Mouse (Mus musculus) liver, embryonic 13.5 days (tissue): Measurements from ENCODE around the gene Snx7. TPM values are rescaled to one million over a fixed set of nuclear protein-coding genes. Genes with fewer than 3 reads are reported as not detected.

Source experiments
- ATAC-seq: fragments of 200-750 bp; cut with Nextera tagmentation; 2 replicates; pipeline ENCODE4 v1.8.0; 2017; ENCODE audit warnings: low read depth, mild to moderate bottlenecking, moderate number of reproducible peaks, moderate library complexity
- DNase-seq: peaks from one replicate; pipeline ENCODE4 v3.0.0; 2022
- H3K27ac ChIP-seq: fragments of 300-500 bp; sonication (generic); 2 replicates; pipeline ENCODE4 v1.5.1; 2015; ENCODE audit warnings: moderate library complexity, mild to moderate bottlenecking, inconsistent platforms
- H3K27me3 ChIP-seq: fragments of 300-500 bp; sonication (generic); 2 replicates; pipeline ENCODE4 v1.6.1; 2015; ENCODE audit warnings: mild to moderate bottlenecking, inconsistent platforms
- H3K36me3 ChIP-seq: fragments of 300-500 bp; sonication (generic); 2 replicates; pipeline ENCODE4 v1.6.1; 2015; ENCODE audit warnings: mild to moderate bottlenecking, inconsistent platforms
- H3K4me1 ChIP-seq: fragments of 300-500 bp; sonication (generic); replicated peaks from 2 replicates; pipeline ENCODE4 v1.6.1; 2015; ENCODE audit warnings: inconsistent platforms
- H3K4me2 ChIP-seq: fragments of 300-500 bp; sonication (generic); 2 replicates; pipeline ENCODE4 v1.6.1; 2015; ENCODE audit warnings: inconsistent platforms, mild to moderate bottlenecking, moderate library complexity
- H3K4me3 ChIP-seq: fragments of 300-500 bp; sonication (generic); replicated peaks from 2 replicates; pipeline ENCODE4 v1.5.1; 2015; ENCODE audit warnings: mild to moderate bottlenecking, inconsistent platforms
- H3K9ac ChIP-seq: fragments of 300-500 bp; sonication (generic); 2 replicates; pipeline ENCODE4 v1.6.1; 2015; ENCODE audit warnings: mild to moderate bottlenecking, inconsistent platforms
- H3K9me3 ChIP-seq: fragments of 300-500 bp; sonication (generic); replicated peaks from 2 replicates; pipeline ENCODE4 v1.6.1; 2016; ENCODE audit warnings: inconsistent platforms
- WGBS: fragments of 180-500 bp; shearing (Covaris S2); methylation state at CpG from one replicate; pipeline ENCODE4 v1.1.7; 2015; ENCODE audit not compliant: insufficient replicate concordance; 5-methylcytosine and 5-hydroxymethylcytosine counted together
- polyA plus RNA-seq: library from polyadenylated mRNA; unstranded; fragments of >200 nt; fragmentation: Nextera tagmentation; extraction: Ambion mirVana; gene quantifications from 2 replicates; pipeline ENCODE4 v1.2.1, GENCODE M21; 2015

Snx7 gene
- polyA plus RNA-seq, 1 experiment from 2014 or later = 13.2 TPM

DNA sequence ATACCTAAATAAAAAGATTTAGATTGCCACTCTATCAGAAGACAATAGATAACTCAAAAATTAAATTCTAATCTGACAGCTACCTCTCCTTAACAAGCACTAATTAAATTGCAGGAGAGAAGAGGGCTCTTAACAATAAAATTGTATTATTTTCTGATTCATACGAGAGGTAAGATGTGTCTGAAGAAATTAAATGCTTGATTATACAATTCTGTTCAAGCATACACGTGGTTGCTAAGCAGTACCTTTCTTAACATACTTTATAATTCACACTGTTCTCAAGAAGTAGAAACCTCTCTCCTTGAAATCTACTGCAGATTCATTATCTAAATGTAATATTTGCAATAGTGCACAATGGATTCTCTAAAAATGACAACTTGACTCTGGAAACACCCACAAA, 54.5 kb downstream of the Snx7 start:
- Histone ChIP-seq H3K4me1 (no peaks in the 10 kb centered on the region), H3K4me3 (no peak overlapping the region), H3K9ac (no peak overlapping the region), H3K27me3 (no peaks in the 10 kb centered on the region), H3K36me3 (no peaks in the 10 kb centered on the region), H3K9me3 (no peaks in the 10 kb centered on the region), H3K27ac (no peak overlapping the region), H3K4me2 (no peak overlapping the region)
- ATAC-seq (no peak), DNase-seq (no peak)
- 57% methylated on average over 2 of the region's 2 CpGs for WGBS

GRCm38 (mm10) chr3:117812135-117812534, 56.6 kb downstream of the Snx7 start:
- Histone ChIP-seq H3K4me1 (no peaks in the 10 kb centered on the region), H3K4me2 (no peak overlapping the region), H3K4me3 (no peak overlapping the region), H3K9me3 (no peaks in the 10 kb centered on the region), H3K27me3 (no peaks in the 10 kb centered on the region), H3K27ac (no peak overlapping the region), H3K36me3 (no peaks in the 10 kb centered on the region), H3K9ac (no peak overlapping the region)
- no peak for ATAC-seq
- 87% methylated on average over 4 of the region's 4 CpGs for WGBS
- no peak for DNase-seq

DNA sequence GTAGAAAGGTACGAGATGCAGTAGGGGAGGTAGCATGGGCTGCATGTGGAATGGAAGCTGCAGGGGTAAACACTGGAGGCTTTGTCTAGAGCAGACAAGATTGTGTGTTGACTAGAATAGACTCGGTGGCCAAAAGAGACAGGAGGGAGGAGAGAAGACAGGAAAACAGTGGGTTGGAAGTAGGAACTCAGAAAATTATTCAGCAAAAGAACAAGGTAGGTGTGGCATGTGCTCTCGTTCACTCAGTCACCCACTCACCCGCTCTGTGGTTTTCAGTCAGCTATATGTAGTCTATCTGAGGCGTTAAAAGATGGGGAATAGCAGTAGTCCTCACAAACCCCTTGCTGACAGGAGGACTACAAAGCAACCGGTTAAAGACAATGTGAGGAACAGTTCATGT, 63.0 kb downstream of the Snx7 start:
- H3K4me2 ChIP-seq = no peak overlapping the region
- DNase-seq = no peak
- H3K36me3 ChIP-seq = no peaks in the 10 kb centered on the region
- H3K27ac ChIP-seq = no peak overlapping the region
- H3K27me3 ChIP-seq = no peaks in the 10 kb centered on the region
- H3K4me3 ChIP-seq = no peak overlapping the region
- no peak for ATAC-seq
- no peaks in the 10 kb centered on the region for H3K4me1 ChIP-seq
- no peak overlapping the region for H3K9ac ChIP-seq
- 64% methylated on average over 6 of the region's 6 CpGs for WGBS
- no peaks in the 10 kb centered on the region for H3K9me3 ChIP-seq

GRCm38 (mm10) chr3:117794501-117794900, 74.2 kb downstream of the Snx7 start:
- H3K9ac ChIP-seq = no peak overlapping the region
- H3K9me3 ChIP-seq = no peaks in the 10 kb centered on the region
- H3K36me3 ChIP-seq = no peaks in the 10 kb centered on the region
- H3K4me1 ChIP-seq = no peaks in the 10 kb centered on the region
- no peak overlapping the region for H3K27ac ChIP-seq
- no peaks in the 10 kb centered on the region for H3K27me3 ChIP-seq
- H3K4me3 ChIP-seq = no peak overlapping the region
- no peak overlapping the region for H3K4me2 ChIP-seq
- DNase-seq (no peak), ATAC-seq (no peak)

GRCm38 (mm10) chr3:117791951-117792350, 76.8 kb downstream of the Snx7 start:
- Histone ChIP-seq H3K27ac (no peak overlapping the region), H3K4me2 (no peak overlapping the region), H3K36me3 (no peaks in the 10 kb centered on the region), H3K27me3 (no peaks in the 10 kb centered on the region), H3K9me3 (no peaks in the 10 kb centered on the region), H3K4me1 (no peaks in the 10 kb centered on the region), H3K9ac (no peak overlapping the region), H3K4me3 (no peak overlapping the region)
- DNase-seq = no peak
- no peak for ATAC-seq
- WGBS = 83% methylated on average over 4 of the region's 4 CpGs

- H3K4me2 ChIP-seq = no peak overlapping the region
- no peaks in the 10 kb centered on the region for H3K27me3 ChIP-seq
- H3K4me3 ChIP-seq = no peak overlapping the region
- H3K27ac ChIP-seq = no peak overlapping the region
- H3K4me1 ChIP-seq = no peaks in the 10 kb centered on the region
- no peak overlapping the region for H3K9ac ChIP-seq
- no peaks in the 10 kb centered on the region for H3K9me3 ChIP-seq
- WGBS = 72% methylated on average over 2 of the region's 2 CpGs
- ATAC-seq (no peak), DNase-seq (no peak)
- no peaks in the 10 kb centered on the region for H3K36me3 ChIP-seq
Measured at GRCm38 (mm10) chr3:117791273-117791672, 77.5 kb downstream of the Snx7 start.

- H3K4me2 ChIP-seq = no peak overlapping the region
- 68% methylated on average over 14 of the region's 14 CpGs for WGBS
- H3K4me3 ChIP-seq = no peak overlapping the region
- no peaks in the 10 kb centered on the region for H3K36me3 ChIP-seq
- ATAC-seq (no peak), DNase-seq (no peak)
- H3K4me1 ChIP-seq = no peaks in the 10 kb centered on the region
- H3K9ac ChIP-seq = no peak overlapping the region
- H3K27ac ChIP-seq = no peak overlapping the region
- H3K9me3 ChIP-seq = no peaks in the 10 kb centered on the region
- H3K27me3 ChIP-seq = no peaks in the 10 kb centered on the region
Measured at GRCm38 (mm10) chr3:117788800-117789693, 79.7 kb downstream of the Snx7 start.

DNA sequence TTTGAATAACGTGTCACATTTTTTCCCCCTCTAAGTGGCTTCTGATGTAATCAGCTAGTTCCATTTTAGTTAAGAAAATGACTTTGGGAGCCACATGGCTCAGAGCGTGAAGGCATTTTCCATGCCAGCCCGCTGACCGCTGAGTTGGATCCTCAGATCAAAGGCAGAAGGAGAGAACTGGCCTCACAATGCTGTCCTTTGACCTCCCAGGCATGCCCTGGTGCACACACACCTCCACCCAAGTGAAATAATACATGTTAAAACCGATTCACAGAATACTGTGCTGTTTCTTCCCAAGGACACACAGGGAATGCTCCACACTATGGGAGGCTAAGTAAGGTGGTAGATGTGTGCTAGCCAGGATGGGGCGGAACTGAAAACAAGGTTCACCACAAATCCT, 81.5 kb downstream of the Snx7 start:
- H3K27ac ChIP-seq = no peak overlapping the region
- no peaks in the 10 kb centered on the region for H3K4me1 ChIP-seq
- H3K27me3 ChIP-seq = no peaks in the 10 kb centered on the region
- H3K4me3 ChIP-seq = no peak overlapping the region
- DNase-seq = no peak
- WGBS = 66% methylated on average over 6 of the region's 6 CpGs
- H3K9ac ChIP-seq = no peak overlapping the region
- no peak for ATAC-seq
- no peaks in the 10 kb centered on the region for H3K36me3 ChIP-seq
- no peaks in the 10 kb centered on the region for H3K9me3 ChIP-seq
- H3K4me2 ChIP-seq = no peak overlapping the region

DNA sequence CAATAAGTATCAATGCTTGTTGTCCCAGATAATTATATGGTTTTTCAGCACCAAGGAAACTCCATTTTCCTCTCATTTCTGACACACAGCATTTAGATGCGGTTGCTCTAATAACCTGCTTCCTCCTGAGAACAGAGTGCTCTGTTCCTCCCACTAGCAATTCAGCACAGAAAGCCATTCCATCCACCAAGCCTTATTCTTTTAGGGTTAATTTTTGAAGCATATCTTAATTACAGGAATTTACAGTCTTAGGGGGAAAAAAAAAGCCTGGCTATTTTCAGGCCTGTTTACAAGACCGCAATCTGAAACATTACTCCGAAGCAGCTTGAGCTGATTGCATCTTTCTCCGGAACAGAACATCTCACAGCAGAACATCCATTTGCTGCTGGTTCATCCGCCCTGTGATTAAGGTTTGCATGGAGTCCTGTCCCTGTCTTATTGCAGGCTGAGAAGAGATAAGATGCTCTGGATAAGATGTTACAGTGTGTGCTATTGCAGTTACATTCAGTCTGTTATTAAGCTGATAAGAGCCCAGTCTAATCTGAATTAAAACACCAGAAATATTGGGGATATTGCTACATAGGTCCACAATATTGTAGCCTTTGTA, 116.5 kb downstream of the Snx7 start:
- Histone ChIP-seq H3K36me3 (no peaks in the 10 kb centered on the region), H3K27ac (no peak overlapping the region), H3K9ac (no peak overlapping the region), H3K27me3 (no peaks in the 10 kb centered on the region), H3K9me3 (no peaks in the 10 kb centered on the region), H3K4me2 (no peak overlapping the region), H3K4me3 (no peak overlapping the region), H3K4me1 (no peaks in the 10 kb centered on the region)
- ATAC-seq (no peak), DNase-seq (no peak)
- 70% methylated on average over 5 of the region's 5 CpGs for WGBS

DNA sequence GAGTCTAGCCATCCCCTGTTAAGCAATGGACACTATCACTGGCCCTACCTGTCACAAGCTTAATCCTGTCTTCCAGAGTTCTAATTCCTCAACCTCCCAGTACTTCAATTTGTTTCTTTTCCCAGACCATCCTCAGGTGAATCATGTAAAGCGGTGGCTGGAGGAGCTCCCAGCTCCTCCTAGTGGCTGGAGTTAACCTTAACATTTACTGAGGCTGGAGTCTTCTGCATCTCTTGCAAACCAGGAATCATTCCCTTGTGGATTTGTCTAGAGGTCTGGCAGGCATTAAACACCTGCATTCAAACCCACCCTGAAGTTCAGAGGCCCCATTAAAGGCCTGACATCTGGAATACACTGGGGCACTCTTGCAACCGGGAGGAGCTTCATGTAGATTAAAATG, 117.1 kb downstream of the Snx7 start:
- H3K36me3 ChIP-seq = no peaks in the 10 kb centered on the region
- no peak for DNase-seq
- no peak overlapping the region for H3K9ac ChIP-seq
- H3K4me1 ChIP-seq = no peaks in the 10 kb centered on the region
- no peaks in the 10 kb centered on the region for H3K27me3 ChIP-seq
- no peak overlapping the region for H3K27ac ChIP-seq
- no peak overlapping the region for H3K4me3 ChIP-seq
- no peaks in the 10 kb centered on the region for H3K9me3 ChIP-seq
- no peak overlapping the region for H3K4me2 ChIP-seq
- no peak for ATAC-seq
- WGBS = 59% methylated on average over 2 of the region's 2 CpGs

GRCm38 (mm10) chr3:117749256-117749655, 119.5 kb downstream of the Snx7 start:
- no peak overlapping the region for H3K27ac ChIP-seq
- no peaks in the 10 kb centered on the region for H3K27me3 ChIP-seq
- no peak overlapping the region for H3K9ac ChIP-seq
- 66% methylated on average over 3 of the region's 3 CpGs for WGBS
- H3K4me2 ChIP-seq = no peak overlapping the region
- H3K4me1 ChIP-seq = no peaks in the 10 kb centered on the region
- no peak overlapping the region for H3K4me3 ChIP-seq
- H3K9me3 ChIP-seq = no peaks in the 10 kb centered on the region
- DNase-seq (no peak), ATAC-seq (no peak)
- no peaks in the 10 kb centered on the region for H3K36me3 ChIP-seq

- Histone ChIP-seq H3K4me2 (no peak overlapping the region), H3K36me3 (no peaks in the 10 kb centered on the region), H3K9ac (no peak overlapping the region), H3K4me3 (no peak overlapping the region), H3K27ac (no peak overlapping the region), H3K4me1 (no peaks in the 10 kb centered on the region), H3K9me3 (no peaks in the 10 kb centered on the region), H3K27me3 (no peaks in the 10 kb centered on the region)
- DNase-seq (no peak), ATAC-seq (no peak)
- 60% methylated on average over 5 of the region's 5 CpGs for WGBS
Measured at GRCm38 (mm10) chr3:117739760-117740159, 129.0 kb downstream of the Snx7 start.
